Mouse (Mus musculus): ENCODE data around the gene Mis18bp1.

GRCm38 (mm10) chr12:65194003-65194530 is 21.7 kb upstream of the Mis18bp1 start:
- no peak for TF ChIP-seq CTCF (IDR thresholded peaks at IDR 0.05; ENCODE audit: extremely low read depth, insufficient read length, insufficient replicate concordance, low read depth, low read length)
- no peak for TF ChIP-seq POLR2A (IDR thresholded peaks at IDR 0.05; ENCODE audit: low read depth, low read length)
